Mouse (Mus musculus) testis, adult 2 months (tissue): ENCODE data around the gene Dhfr.

Experiments used
- CTCF ChIP-seq: fragments of 200-500 bp; IDR thresholded peaks from 2 replicates; pipeline ENCODE4 v1.5.1; 2012; ENCODE audit warnings: low read depth, mild to moderate bottlenecking, inconsistent platforms, low read length, moderate library complexity; ENCODE audit not compliant: control insufficient read depth, insufficient read depth, insufficient replicate concordance
- POLR2A ChIP-seq: fragments of 200-500 bp; IDR thresholded peaks from 2 replicates; pipeline ENCODE4 v1.6.1; 2012; ENCODE audit warnings: low read depth, mild to moderate bottlenecking, inconsistent platforms, low read length, moderate library complexity; ENCODE audit not compliant: control insufficient read depth

DNA sequence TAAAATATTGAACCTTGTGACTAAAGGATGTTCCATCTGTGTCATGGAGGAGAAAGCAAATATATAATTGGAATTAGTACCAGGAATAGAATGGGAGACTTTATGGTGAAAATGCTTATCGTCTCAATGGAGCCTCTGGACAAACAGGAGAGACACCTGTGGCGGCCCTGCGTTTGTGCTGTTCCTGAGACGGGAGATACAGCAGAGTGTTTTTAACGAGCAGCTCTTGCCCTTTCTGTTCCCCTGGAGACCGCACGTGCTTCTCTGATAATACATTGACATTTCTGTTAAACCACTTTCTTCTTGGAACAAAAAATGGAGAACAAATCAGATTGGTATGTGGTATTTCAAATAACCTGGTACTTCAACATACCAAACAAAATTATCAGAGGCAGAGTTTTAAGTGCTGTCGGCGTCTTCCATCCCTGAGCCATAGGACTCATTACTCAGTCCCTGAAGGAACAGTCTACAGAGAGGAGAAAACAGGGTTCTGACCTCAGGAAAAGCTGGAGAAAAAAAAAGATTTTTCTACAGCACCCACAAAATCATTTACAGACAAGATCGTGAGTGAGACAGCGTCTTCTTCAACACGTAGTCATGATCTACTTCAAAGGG is 38.6 kb downstream of the Dhfr start:
- TF ChIP-seq POLR2A: no peak
- no peak for TF ChIP-seq CTCF
